Mouse (Mus musculus): Measurements from ENCODE around the gene Adamts9.

The Adamts9 gene

DNA sequence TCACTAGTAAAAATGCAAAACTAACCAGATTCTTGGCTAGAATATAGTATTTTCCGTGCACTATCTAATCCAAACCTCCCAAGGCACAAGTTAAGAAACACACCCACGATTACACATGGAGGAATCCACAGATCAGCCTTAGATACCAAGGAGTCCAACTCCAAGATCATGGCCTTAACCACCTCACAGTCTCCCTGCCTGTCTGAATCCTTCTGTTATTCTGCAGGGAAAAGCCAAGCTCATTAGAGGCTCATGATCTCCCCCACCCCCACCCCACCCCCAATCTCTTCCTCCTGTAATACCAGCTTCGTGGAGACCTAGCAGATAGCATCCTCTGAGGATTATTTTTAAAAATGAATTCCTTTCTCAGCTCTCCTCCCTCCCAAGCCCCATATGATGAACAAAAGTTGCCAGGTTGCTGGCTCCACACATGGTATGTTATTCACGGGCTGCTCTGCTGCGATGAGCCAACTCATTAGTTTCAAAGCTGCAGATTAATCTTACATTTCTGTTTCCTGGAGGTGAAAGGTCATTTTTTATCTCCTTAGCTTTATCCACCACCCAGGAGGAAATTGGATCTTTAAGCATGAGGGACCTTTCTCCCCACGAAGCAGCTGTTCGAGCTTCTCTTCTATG is 215.8 kb downstream of the Adamts9 start:
- no peak for DNase-seq (ENCODE audit: low spot score in 2 of 2)

DNA sequence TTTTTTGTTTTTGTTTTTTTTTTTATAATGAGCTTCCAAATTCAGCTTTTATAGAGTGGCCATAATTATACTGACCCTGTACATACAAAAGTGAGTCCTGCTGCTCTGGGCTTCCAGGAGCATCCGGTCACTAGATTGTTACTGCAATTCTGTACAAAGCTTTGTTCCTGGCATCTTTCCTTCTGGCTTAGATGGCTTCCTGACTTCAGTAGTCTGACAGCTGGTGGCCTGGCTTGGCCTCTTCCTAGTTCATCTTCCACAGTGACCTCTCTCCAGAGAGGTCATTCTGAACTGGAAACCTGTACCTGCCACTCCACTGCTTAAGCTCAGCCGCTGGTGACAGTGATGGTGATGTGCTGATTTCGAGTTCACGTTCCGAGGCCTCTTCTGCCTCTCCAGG is 217.2 kb downstream of the Adamts9 start:
- peak; percentile 59 to 63 for DNase-seq (ENCODE audit: low spot score in 2 of 2)

- no peak for DNase-seq (ENCODE audit: low spot score in 2 of 2)
These were observed 218.9 kb downstream of the Adamts9 start for GRCm38 (mm10) chr6:92724394-92724793.
